Mouse (Mus musculus): ENCODE results near the gene Tmem135.

DNA sequence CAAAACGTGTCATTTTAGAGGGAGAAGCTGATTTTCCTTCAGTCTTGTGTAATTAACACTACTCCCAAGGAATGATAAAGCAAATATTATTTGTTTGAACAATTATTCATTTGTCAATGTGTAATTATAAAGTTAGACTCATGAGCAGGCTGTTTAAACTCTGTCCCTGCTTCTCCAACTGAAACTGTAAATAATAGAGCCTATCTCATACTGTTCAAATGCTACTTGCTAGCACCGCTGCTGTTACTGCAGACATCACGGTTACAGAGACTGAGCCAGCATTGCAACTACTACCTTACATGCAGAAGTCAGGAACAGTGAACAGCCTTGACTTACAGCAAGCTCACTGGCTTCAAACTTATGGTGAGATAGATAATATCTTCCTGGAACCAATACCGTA lies 229.6 kb downstream of the Tmem135 start:
- TF ChIP-seq CTCF (conservative IDR thresholded peaks at IDR 0.05; ENCODE audit: insufficient read depth, insufficient read length, low read depth, low read length) = no peak
- TF ChIP-seq POLR2A (IDR thresholded peaks at IDR 0.05; ENCODE audit: low read depth, low read length) = no peak
